Mouse (Mus musculus) embryo, embryonic 11.5 days (tissue): Measurements from ENCODE around the gene Fgfr2.

Experiments used
- DNase-seq: peaks from one replicate; pipeline ENCODE4 v3.0.0-alpha.2; 2012; ENCODE audit warnings: low read depth, low spot score

The Fgfr2 gene

DNA sequence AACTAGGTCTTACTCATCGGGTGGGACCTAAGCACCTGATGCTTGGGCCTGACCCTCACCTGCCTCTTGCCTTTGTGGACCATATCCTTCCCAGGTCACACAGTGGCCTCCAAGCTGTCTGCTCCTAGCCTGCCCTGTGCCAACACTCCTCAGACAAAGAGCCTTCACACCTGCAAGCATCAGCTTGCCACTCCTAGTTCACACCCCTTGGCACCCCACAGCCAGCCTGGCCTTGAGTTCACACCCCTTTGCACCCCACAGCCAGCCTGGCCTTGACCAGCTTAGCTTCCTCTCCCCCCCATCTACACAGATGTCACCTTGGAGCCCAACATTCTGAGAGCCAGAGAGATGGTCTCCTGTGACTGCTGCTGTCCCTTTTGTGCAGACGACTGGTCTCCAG, 319.8 kb downstream of the Fgfr2 start:
- no peak for DNase-seq

DNA sequence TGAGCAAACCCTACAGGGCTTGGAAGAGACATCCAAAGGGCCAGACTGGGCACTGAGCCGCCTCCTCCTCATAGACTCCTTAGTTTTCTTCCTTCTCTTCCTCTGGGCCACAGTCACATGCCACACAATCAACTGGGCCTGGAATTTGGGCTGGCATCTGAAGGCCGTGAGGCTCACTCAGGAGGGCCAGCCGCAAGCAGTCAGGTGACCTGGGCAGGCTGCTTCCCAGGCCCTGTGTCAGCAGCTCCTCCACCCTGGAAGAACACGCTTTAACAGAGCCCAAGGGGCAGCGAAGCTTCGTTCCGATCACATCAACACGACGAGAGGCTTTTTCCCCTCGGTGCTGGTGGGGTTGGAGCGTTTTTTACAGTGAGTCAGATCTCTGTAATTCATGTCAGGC, 320.5 kb downstream of the Fgfr2 start:
- DNase-seq, result no peak

DNA sequence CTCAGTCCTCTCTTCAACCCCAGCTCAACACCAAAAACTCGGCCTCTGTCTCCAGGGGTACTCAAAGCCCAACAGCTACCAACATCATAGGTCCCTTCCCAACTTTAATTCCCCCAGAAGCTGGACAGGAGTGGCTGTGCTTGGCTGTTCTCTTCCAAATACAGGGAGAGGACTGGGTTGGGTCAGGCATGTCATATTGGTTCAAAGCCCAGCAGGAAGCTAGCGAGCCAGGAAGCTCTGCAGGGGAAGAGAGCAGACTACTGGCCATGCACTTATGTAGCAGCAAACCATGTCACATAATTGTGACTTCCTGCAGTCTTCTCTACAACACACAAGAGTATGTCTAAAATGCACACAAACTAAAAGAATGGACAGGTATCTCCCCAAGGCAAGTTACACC, 321.1 kb downstream of the Fgfr2 start:
- DNase-seq, result no peak

DNA sequence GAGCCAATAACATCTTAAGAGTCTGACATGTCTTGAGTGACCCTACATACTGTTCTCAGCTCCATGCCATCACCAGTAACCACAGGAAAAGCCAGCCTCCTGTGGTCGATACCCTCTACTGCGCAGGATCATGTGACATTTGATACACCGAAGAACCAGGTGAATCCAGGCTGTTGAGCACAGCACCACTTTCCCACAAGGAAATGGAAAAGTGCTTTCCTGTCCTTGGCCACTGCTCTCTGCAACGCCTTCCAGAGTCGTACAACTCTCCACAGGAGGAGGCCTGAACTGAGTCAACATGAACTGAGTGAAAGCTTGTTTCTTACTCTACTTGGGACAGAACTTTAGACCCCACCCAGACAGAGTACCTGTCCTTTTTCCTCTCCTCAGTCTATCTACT, 321.6 kb downstream of the Fgfr2 start:
- DNase-seq, result no peak

DNA sequence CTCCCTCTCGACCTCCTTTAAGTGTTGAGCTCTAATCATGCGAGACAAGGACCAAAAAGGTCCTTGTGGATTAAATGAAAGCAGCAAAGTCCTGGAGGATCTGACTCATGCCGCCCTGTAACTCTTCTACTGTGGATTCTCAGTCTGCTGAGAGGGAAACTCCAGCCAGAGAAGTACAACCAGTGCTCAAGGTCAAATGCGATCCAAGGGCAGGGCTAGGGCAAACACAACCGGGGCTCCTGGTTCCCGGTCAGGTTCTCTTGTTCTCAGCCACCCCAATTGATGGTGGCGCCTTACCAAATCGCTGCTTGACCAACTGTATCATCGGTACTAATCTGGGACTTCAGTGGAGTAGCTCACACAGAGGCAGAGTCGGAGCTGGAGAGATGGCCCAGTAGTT, 322.3 kb downstream of the Fgfr2 start:
- DNase-seq, result no peak

DNA sequence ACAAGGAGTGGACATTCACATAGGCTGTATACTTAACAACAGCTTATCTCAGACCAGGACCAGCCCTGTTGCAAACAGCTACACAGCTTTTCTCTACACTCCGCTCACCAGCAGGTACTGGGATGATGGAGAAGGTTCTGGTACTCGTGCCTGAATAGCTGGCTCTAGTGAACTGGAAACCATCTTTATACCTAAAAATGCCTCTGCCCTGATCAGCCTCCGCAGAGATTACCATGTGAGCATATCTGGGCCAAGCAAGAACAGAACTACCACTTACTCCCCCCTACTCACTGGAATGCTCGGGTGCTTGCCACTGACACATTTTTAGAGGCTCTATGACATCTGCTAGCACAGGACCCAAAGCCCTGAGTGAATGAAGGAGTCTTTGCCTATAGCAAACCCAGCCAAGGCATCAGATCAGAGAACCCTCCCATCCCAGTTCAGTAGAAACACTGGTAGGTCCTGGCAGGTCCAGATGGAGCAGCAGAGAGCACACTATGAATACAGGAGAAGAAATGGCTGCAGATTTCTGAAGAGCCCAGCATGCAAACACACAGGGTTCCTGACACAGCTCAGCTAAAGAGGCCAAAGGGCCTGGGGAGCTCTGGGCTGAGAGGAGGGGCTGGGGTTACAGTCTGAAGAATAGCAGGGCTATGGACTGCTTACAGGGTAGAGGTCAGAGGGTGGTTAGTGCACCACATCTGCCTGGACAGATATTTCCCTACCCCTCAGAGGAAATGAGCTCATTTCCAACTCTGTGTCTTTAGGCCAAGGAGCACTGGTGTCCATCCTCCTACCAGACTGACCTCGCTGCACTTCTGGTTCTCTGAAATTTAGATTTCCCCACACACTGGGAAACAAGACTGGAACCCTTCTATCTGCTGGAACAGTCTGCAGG, 323.8 kb downstream of the Fgfr2 start:
- DNase-seq, result no peak

DNA sequence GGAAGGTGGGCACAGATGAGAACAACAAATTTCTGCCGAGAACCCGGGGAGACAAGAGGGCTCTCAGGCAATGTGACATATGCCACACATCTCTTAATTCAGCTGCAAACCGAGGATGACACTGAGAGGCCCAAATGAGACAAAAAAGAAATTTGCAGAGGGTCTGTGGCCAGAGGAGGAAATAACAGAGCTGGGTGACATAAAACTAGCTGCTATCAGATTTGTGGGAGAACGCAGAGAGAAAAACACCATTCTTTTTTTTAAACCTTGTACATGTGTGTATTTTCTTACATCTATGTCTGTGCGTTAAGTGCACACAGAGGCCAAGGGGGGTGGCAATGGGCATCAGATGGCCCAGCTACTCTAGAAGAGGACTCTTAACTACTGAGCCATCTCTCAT, 328.0 kb downstream of the Fgfr2 start:
- DNase-seq, result no peak

DNA sequence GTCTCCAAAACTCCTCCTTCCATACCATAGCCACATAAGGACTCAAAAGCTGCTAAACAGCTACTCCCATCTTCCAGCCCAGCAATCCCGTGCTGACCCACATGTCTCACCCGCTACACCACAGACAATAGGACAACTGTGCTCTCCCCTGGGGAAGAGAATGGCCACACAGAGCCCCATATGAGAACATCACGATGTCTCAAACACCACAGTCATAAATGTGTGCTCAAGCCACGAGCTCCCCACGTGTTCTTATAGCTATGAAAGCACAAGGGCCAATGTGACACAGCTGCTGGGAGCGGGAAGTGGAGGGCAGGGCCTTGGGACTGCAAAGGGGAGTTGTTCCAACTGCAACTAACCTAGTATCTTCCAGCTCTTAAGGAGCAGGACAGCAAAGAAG, 329.7 kb downstream of the Fgfr2 start:
- no peak for DNase-seq

DNA sequence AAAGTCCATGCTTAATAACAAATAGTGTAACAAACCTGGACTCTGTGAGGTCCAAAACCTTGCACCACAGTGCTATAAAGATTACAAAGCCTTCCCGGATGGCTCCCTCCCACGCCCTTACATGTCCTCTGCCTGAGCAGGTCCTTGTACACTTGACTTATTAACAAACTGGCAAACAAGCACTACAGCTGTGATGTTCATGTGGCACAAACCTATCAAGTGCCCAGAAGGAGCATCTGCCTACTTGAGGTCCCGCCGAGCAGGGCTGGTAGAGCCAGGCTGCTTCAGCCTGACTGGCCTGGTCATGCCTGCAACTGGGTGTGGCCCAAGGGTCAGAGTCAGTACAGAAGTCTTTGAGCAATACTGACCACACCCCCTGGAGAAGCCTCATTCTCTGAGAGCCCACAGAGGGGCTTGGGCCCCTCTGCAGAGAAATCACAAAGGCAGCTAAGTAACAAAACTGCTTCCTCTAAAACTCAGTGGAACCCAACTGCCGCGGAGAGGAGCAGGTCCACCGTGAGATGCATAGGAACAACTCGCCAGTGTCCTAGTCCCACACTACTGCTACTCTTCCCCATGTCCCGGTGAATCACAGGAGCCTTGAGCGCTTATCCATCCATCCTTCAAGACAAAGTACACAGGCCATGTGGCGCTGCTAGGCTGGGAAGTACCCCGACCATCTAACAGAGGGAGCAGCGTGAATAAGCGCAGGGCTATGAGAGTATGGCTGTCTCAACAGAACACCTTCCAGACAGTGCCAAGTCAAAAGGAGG, 332.5 kb downstream of the Fgfr2 start:
- no peak for DNase-seq

DNA sequence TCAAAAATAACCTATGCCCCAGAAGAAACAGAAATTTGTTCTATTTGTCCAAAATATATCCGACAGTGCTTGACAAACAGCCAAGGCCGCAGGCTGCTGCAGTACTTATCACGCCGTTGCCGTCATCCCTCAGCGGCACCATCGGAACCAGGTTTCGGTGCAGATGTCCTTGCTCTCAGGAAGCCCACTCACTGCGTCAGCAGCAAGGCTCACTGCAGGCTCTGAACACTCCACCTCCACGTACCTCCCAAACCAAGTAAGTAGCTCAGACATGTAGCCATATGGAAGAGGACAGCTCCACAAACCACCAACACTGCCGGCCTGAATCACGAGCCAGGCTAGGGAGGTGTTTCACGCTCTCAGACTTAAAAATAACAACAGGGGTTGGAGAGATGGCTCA, 334.3 kb downstream of the Fgfr2 start:
- DNase-seq, result no peak

DNA sequence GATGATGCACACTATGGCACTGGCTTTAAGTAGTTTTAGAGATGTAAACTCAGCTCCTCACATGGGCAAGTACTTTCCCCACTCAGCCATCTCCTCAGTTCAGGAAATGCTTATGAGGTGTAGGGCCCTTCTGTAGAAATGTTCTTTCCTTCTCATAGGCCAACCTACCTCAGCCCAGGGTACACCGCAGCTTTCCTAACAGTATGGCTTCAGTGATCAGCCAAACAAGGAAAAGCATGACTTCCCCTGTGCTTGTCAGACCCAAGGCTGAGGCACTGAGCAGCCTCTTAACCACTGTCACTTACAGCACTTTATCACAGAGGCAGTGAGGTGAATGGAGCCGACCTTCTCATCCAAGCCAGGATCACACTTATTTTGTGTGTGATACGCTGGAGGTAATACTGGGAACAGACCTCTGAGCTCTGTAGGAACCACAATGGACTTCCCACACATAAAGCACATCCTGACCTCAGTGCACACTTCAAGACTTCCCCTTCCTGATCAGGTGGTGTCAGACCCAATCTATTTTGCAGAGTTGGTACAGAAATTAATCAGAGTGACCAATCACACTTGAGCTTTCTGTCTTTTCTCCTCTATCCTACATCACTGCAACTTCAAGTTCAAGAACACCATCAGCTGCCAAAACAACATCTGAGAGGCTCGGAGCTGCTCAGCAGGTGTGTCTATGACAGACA, 335.5 kb downstream of the Fgfr2 start:
- no peak for DNase-seq

DNA sequence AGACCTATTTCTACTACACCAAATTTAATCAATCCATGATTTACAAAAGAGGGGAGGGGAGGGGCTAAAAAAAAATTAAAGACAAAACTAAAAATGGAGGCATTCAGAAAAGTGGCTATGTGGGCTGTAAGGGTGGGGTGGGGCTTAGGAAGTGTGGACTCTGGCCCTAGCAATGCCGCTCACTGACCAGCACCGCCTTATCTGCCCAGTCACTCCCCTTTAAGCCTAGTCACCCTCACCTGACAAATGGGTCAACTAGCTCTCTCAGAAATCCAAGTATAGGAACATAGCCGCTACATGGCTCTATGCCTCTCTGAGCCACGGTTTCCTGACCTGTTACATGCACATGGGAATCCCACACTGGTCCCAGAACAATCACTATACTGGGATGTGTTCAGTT, 336.1 kb downstream of the Fgfr2 start:
- DNase-seq, result no peak

DNA sequence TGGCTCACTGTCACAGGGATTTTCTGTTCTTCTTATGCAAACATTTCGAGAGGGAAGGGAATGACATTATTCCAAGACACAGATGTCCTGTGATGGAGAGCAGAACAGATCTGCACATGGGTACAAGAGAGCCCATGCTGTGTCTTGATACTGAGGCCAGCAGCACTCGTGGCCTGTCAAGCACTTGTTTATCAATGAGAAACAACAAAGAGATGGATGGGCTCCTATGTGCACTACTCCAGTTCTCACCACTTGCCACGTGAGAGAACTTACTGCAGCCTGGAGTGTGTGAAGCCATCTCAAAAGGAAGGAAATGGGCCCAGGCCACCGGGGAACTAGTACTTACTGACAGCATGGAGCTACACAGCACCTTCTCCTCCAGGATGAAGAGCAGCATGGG, 336.6 kb downstream of the Fgfr2 start:
- no peak for DNase-seq

DNA sequence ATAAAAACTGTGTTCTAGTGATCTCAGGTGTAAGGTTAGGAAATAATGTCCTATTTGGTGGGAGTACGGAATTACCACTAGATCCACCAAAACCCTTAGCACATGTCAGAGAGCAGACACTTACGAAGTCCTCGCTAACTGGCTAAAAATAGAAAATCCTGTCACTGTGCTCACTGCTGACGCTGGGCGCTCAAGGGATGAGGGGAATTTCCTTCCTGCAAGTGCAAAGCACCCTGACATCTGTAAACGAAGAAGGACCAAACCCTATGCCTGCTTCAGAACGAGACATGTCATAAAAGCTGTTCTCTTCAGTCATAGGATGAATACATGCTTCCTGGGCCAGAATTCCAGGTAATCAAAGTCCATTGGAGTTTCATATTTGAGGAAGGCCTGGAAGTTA, 337.1 kb downstream of the Fgfr2 start:
- no peak for DNase-seq

DNA sequence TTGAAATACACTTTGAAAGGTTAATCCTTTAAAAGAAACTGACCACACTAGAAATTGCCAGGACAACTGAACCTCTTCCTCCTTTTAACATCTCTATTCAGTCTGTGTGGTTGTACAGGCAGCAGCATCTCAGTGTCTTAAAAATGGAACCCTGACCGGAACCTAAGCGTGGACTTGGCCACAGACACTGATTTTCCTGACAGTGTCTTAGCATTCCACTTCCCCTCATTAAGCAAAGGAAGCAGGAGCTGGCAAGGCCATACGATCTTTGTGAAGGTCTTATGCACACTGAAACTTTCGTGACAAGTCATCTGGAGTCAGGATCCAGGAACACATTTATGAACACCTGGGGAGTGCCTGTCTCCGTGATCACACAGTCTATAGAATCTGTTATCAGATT, 339.0 kb downstream of the Fgfr2 start:
- DNase-seq, result no peak

DNA sequence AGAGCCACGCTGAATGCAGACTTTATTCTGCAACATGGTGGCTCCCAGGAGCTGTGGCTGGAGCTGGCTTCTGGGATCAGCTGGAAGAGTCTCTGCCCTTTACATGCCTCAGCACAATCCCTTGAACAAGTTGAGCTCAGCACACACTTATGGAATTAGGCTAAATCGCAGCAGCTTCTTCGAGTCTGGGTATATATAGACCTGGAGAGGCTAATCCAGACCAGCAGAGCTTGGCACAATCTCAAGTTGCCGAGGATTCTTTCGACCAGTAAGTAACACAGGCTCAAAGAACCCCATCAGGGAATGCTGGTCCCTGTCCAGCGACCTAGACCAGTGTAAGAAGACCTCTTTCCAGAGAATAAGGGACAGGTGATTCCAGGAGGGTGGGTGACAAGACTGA, 341.3 kb downstream of the Fgfr2 start:
- no peak for DNase-seq

DNA sequence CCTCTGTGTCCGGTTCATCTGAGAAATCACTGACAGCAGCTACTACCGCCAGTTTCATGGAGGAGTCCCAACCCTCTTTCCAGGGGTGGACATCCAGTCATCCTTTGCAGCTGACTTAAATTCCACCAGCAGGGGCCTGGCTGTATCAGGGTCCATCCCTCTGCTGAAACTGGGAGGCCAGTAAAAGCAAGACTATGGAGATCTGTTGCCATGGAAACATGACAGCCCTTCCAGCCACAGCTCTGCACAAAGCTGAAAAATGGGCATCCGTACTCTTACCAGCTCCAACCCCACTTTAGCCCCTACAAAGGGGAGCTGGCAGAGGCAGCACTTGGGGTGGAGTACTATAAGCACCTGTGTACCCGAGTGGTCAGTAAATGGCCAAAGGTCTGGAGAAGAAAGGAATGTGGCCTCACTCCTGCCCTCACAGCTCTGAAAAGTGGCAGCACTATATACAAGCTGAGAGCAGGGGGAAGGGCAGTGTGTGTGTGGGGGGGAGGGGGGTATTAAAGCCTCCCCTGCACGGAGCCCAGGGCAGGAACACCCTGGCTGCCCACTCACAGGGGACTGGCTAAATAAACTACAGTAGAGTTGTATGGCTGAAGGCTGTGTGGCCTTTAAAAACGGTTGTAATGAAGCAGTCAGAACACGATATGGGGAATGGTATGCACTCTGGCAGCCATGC, 341.9 kb downstream of the Fgfr2 start:
- peak; percentile 19 for DNase-seq

DNA sequence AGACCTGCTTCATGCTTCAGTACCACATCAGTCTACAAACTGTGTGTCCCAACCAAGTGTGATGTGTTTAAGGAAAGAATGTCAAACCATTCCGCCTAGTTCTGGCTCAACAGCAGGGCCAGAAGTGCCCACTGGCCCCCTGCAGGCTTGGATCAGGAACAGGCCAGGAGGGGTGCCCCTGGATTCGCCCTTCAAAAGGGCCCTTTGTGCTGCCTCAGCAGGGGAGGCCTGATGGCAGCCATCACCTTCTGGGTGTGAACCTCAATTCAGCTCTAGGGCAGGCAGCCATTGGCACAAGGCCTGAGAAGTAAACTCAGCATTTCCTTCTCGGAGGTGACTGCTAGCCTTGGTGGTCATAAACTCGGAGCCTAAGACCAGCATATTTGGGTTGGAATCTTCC, 342.5 kb downstream of the Fgfr2 start:
- DNase-seq, result no peak

DNA sequence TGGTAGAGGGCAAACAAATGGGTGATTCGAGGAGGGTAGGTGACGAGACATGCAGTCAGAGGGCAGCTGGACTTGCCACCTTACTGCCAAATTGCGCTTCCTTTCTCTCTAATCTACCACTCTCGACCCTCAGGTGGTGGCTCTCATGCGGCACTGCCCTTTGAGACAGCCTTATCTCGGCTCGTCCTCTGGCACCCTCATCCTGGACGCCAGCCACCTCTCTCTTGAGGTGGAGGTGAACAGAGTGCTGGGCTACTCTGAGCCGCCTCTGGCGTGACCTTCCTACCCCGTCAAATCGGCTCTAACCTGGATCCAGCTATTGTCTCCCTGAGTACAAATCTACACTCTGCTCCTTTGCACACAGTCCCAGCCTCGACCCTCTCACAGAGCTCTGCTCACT, 344.5 kb downstream of the Fgfr2 start:
- no peak for DNase-seq

DNA sequence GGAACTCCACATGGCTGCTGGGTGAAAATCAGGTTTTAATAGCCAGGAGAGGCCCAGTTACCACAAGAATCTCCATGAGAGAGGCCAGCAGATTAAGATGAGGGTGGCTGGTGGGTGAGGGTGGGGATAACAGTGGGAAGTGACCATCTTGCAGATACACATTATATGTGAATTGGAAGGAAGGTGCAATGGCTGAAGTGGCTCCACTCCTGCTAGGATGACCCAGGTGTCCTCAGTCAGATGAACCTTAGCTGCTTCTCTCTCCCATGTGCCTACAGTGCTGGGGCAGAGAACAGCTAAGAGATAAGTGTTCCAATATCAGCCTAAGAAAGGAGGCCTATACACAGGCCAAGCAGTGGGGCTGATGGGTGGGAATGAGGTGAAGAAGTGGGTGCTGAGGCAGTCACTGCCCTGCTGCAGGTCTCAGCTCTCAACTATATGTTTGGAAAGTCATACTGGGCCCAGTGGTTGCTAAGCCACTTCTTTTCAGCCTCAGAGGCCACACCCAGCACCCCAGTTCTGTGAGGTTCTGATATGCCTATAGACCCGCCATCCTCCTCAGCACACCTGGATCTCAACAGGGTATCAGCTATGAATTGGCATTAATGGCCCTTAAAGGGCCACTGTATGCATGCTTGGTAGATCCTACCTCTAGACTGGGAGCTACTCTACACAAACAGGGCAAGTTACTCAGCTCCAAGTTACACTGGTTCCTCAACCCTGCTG, 345.3 kb downstream of the Fgfr2 start:
- no peak for DNase-seq

DNA sequence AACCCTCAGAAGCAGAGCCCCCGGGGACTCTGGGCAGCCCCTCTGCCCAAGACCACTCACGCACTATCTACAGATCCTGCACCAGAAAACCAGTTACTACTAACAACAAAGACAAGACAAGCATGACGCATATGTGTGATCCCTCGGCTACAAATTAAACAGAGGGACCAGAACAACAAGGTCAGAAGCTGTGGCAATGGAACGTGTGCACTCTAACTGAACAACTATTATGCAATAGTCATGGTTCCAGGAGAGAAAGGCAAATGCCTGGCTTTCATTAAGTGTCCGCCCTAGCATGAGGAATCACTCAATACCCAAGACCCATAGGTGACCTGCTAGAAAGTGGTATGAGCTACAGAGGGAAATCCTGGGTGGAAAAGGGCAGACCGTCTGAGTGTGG, 346.0 kb downstream of the Fgfr2 start:
- no peak for DNase-seq
